Mouse (Mus musculus) ES-CJ7 (cell line): ENCODE measurements around the gene Ntn4.
A peak's percentile ranks its signal among the peaks of the same experiment; 100 is the strongest.

Experiments used
- DNase-seq: peaks from one replicate; pipeline ENCODE4 v3.0.0; 2011; ENCODE audit warnings: low read depth, low spot score

Ntn4 gene

GRCm38 (mm10) chr10:93730514-93730913, 90.0 kb downstream of the Ntn4 start:
- DNase-seq, result no peak

- no peak for DNase-seq
Observed at GRCm38 (mm10) chr10:93731248-93731691, 90.8 kb downstream of the Ntn4 start.

GRCm38 (mm10) chr10:93736114-93736645, 95.7 kb downstream of the Ntn4 start:
- no peak for DNase-seq

GRCm38 (mm10) chr10:93737080-93737479, 96.6 kb downstream of the Ntn4 start:
- DNase-seq, result no peak

GRCm38 (mm10) chr10:93741446-93742096, 101.1 kb downstream of the Ntn4 start:
- no peak for DNase-seq

GRCm38 (mm10) chr10:93742097-93742446, 101.6 kb downstream of the Ntn4 start:
- no peak for DNase-seq

- no peak for DNase-seq
Observed at GRCm38 (mm10) chr10:93742598-93742997, 102.1 kb downstream of the Ntn4 start.

GRCm38 (mm10) chr10:93749267-93750192, 109.0 kb downstream of the Ntn4 start:
- no peak for DNase-seq

- DNase-seq, result no peak
Observed at GRCm38 (mm10) chr10:93751302-93751701, 110.8 kb downstream of the Ntn4 start.

GRCm38 (mm10) chr10:93753711-93754391, 113.4 kb downstream of the Ntn4 start:
- DNase-seq, result no peak

- DNase-seq, result no peak
Observed at GRCm38 (mm10) chr10:93756211-93756610, 115.7 kb downstream of the Ntn4 start.

GRCm38 (mm10) chr10:93759644-93760043, 119.2 kb downstream of the Ntn4 start:
- no peak for DNase-seq

- no peak for DNase-seq
Observed at GRCm38 (mm10) chr10:93760429-93760828, 119.9 kb downstream of the Ntn4 start.

GRCm38 (mm10) chr10:93763074-93763473, 122.6 kb downstream of the Ntn4 start:
- DNase-seq, result peak; percentile 77

GRCm38 (mm10) chr10:93766221-93766620, 125.7 kb downstream of the Ntn4 start:
- DNase-seq, result no peak

- DNase-seq, result no peak
Observed at GRCm38 (mm10) chr10:93767245-93767644, 126.8 kb downstream of the Ntn4 start.

GRCm38 (mm10) chr10:93768222-93768621, 127.7 kb downstream of the Ntn4 start:
- no peak for DNase-seq

- no peak for DNase-seq
Observed at GRCm38 (mm10) chr10:93771931-93772465, 131.5 kb downstream of the Ntn4 start.

- DNase-seq, result no peak
Observed at GRCm38 (mm10) chr10:93772492-93772891, 132.0 kb downstream of the Ntn4 start.

- no peak for DNase-seq
Observed at GRCm38 (mm10) chr10:93776731-93777151, 136.3 kb downstream of the Ntn4 start.

- peak; percentile 59 for DNase-seq
Observed at GRCm38 (mm10) chr10:93777372-93777771, 136.9 kb downstream of the Ntn4 start.
